Comparison of ENCODE assay signal across 8 mouse cellular contexts in genomic region chr11:30953469-30954154, GRCm38 (mm10). TPM values are rescaled to one million over a fixed set of nuclear protein-coding genes. Genes with fewer than 3 reads are reported as not detected.
DNase-seq lines count a peak whose midpoint lies in the region; ATAC-seq and TF ChIP-seq lines count a peak whose summit lies in the region.

No protein-coding gene starts in this region.

- H3K27me3 ChIP-seq in intestine, postnatal 0 days (replicated peaks; ENCODE audit: control insufficient read depth, insufficient read depth, low read length) = no peaks in the 10 kb centered on the region
- H3K27me3 ChIP-seq in limb, embryonic 11.5 days (ENCODE audit: control insufficient read depth, insufficient read depth, low read length) = no peaks in the 10 kb centered on the region
- no peaks in the 10 kb centered on the region for H3K27me3 ChIP-seq in midbrain, embryonic 13.5 days

- H3K27ac ChIP-seq in intestine, postnatal 0 days (ENCODE audit: low read depth, low read length) = peak overlapping the region; percentile 68; the same call in 1 of the 2 replicates
- peak overlapping the region; percentile 39; the same call in 1 of the 2 replicates for H3K27ac ChIP-seq in limb, embryonic 11.5 days (replicated peaks; ENCODE audit: low read depth, low read length)
- H3K27ac ChIP-seq in midbrain, embryonic 13.5 days = peak overlapping the region; percentile 88

- H3K4me3 ChIP-seq in intestine, postnatal 0 days (ENCODE audit: low read depth, low read length) = peak overlapping the region; percentile 70
- peak overlapping the region; percentile 78 for H3K4me3 ChIP-seq in limb, embryonic 11.5 days (ENCODE audit: low read depth, low read length)
- peak overlapping the region; percentile 91 for H3K4me3 ChIP-seq in midbrain, embryonic 13.5 days (replicated peaks)

- peaks cover 20% of the 10 kb centered on the region; the same call in 1 of the 2 replicates for H3K36me3 ChIP-seq in intestine, postnatal 0 days (ENCODE audit: control insufficient read depth, insufficient read depth)
- peaks cover 4% of the 10 kb centered on the region; the same call in 1 of the 2 replicates for H3K36me3 ChIP-seq in limb, embryonic 11.5 days (ENCODE audit: control insufficient read depth, insufficient read depth, low read length)
- peaks cover 28% of the 10 kb centered on the region for H3K36me3 ChIP-seq in midbrain, embryonic 13.5 days

- under 1% methylated on average over 24 of the region's 32 CpGs for WGBS in intestine, postnatal 0 days
- 3% methylated on average over 22 of the region's 32 CpGs for WGBS in limb, embryonic 11.5 days
- under 1% methylated on average over 27 of the region's 32 CpGs for WGBS in midbrain, embryonic 13.5 days

- H3K4me2 ChIP-seq in intestine, postnatal 0 days (replicated peaks; ENCODE audit: low read depth) = peak overlapping the region; percentile 80
- H3K4me2 ChIP-seq in limb, embryonic 11.5 days (ENCODE audit: low read depth, severe bottlenecking) = peak overlapping the region; percentile 62
- peak overlapping the region; percentile 67 for H3K4me2 ChIP-seq in midbrain, embryonic 13.5 days (replicated peaks)

- TF ChIP-seq CTCF in intestine, postnatal 0 days (IDR thresholded peaks at IDR 0.05; ENCODE audit: low read depth) = peak; percentile 34; the same call in 1 of the 2 replicates

- H3K4me1 ChIP-seq in intestine, postnatal 0 days (replicated peaks; ENCODE audit: control insufficient read depth, insufficient read depth, low read length) = no peaks in the 10 kb centered on the region
- H3K4me1 ChIP-seq in limb, embryonic 11.5 days (ENCODE audit: control insufficient read depth, insufficient read depth, low read length) = no peaks in the 10 kb centered on the region
- H3K4me1 ChIP-seq in midbrain, embryonic 13.5 days (replicated peaks) = peaks cover 17% of the 10 kb centered on the region

- peak; percentile 81 for ATAC-seq in intestine, postnatal 0 days
- ATAC-seq in limb, embryonic 11.5 days (ENCODE audit: insufficient number of reproducible peaks, low FRiP score, low TSS enrichment, low read depth) = peak; percentile 87
- ATAC-seq in midbrain, embryonic 13.5 days = peak; percentile 95

- peak overlapping the region; percentile 72 for H3K9ac ChIP-seq in intestine, postnatal 0 days (ENCODE audit: low read depth, low read length)
- H3K9ac ChIP-seq in limb, embryonic 11.5 days (ENCODE audit: low read length) = peak overlapping the region; percentile 84
- H3K9ac ChIP-seq in midbrain, embryonic 13.5 days (replicated peaks) = peak overlapping the region; percentile 90

- peak; percentile 24 for DNase-seq in layer of hippocampus, adult 11-12 months (ENCODE audit: low spot score)
- no peak for DNase-seq in layer of hippocampus, adult 9-10 months (ENCODE audit: low spot score)
- DNase-seq in embryo, embryonic 11.5 days (ENCODE audit: low read depth, low spot score) = peak; percentile 5
- peak; percentile 26 to 39 for DNase-seq in gastrocnemius, postnatal 4 days (ENCODE audit: low spot score in 2 of 2)
- peak; percentile 65 for DNase-seq in limb, embryonic 11.5 days (ENCODE audit: low spot score)
- DNase-seq in spleen, adult 12 weeks (ENCODE audit: low spot score) = peak; percentile 46

- no peaks in the 10 kb centered on the region for H3K9me3 ChIP-seq in intestine, postnatal 0 days (ENCODE audit: control insufficient read depth)
- no peaks in the 10 kb centered on the region for H3K9me3 ChIP-seq in limb, embryonic 11.5 days (ENCODE audit: control insufficient read depth, low read length)
- peaks cover 8% of the 10 kb centered on the region for H3K9me3 ChIP-seq in midbrain, embryonic 13.5 days

RNA-seq across cellular contexts. Expression of gene Erlec1, which starts 0.5 kb away (rescaled TPM):
- 10 to 100 TPM; 44.7 to 51.2 TPM for total RNA-seq in gastrocnemius, postnatal 4 days (2021)
- polyA plus RNA-seq in intestine, postnatal 0 days (2015; fragmentation: Nextera tagmentation; extraction: Ambion mirVana) = 12.7 and 13.2 TPM in 2 replicates
- 9.6 and 10.6 TPM in 2 replicates for polyA plus RNA-seq in limb, embryonic 11.5 days (2014; fragmentation: Nextera tagmentation; extraction: Ambion mirVana)
- polyA plus RNA-seq in midbrain, embryonic 13.5 days (2015; fragmentation: Nextera tagmentation; extraction: Ambion mirVana) = 11.5 and 12.3 TPM in 2 replicates

RNA-seq across cellular contexts. Expression of gene Chac2, which starts 32.5 kb away (rescaled TPM):
- 1 to 10 TPM; 6.3 to 6.8 TPM for total RNA-seq in gastrocnemius, postnatal 4 days (2021)
- polyA plus RNA-seq in intestine, postnatal 0 days (2015; fragmentation: Nextera tagmentation; extraction: Ambion mirVana) = 12.0 and 13.0 TPM in 2 replicates
- 9.1 and 10.8 TPM in 2 replicates for polyA plus RNA-seq in limb, embryonic 11.5 days (2014; fragmentation: Nextera tagmentation; extraction: Ambion mirVana)
- 21.9 and 23.1 TPM in 2 replicates for polyA plus RNA-seq in midbrain, embryonic 13.5 days (2015; fragmentation: Nextera tagmentation; extraction: Ambion mirVana)
